Mouse (Mus musculus): ENCODE data around the gene Bzw2. TPM values are rescaled to one million over a fixed set of nuclear protein-coding genes. Genes with fewer than 3 reads are reported as not detected.
A peak's percentile ranks its signal among the peaks of the same experiment; 100 is the strongest.

Bzw2 gene
- polyA plus RNA-seq, 1 experiment = 25.0 TPM

- H3K27ac ChIP-seq (replicated peaks; ENCODE audit: low read depth, low read length) = no peak overlapping the region
- no peaks in the 10 kb centered on the region for H3K4me1 ChIP-seq (ENCODE audit: control insufficient read depth, insufficient read depth, insufficient read length, low read length)
- no peak overlapping the region for H3K4me3 ChIP-seq (ENCODE audit: insufficient read depth, low read depth, low read length)
Observed at GRCm38 (mm10) chr12:36070231-36070630, 87.6 kb downstream of the Bzw2 start.

DNA sequence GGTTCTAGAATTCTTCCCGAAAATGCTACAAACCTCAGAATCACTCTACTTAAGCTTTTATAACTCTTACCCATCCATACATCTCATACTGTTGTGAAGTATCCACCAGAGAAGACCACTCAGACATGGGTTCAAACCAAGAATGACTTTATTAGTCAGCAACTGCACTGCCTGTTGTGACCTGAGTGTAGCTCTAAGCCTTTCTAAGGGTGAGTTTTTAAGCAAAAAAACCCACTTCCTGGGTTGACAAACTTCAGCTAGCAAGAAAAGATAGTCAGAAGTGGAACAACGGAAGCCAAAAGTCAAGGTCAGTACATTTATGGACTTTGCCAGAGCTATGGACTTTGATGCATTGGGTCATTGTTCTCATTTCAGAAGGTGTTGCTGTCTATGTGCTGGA, 90.3 kb downstream of the Bzw2 start:
- Histone ChIP-seq H3K4me1 (ENCODE audit: control insufficient read depth, insufficient read depth, insufficient read length, low read length) (no peaks in the 10 kb centered on the region), H3K4me3 (ENCODE audit: insufficient read depth, low read depth, low read length) (no peak overlapping the region), H3K27ac (replicated peaks; ENCODE audit: low read depth, low read length) (no peak overlapping the region)

DNA sequence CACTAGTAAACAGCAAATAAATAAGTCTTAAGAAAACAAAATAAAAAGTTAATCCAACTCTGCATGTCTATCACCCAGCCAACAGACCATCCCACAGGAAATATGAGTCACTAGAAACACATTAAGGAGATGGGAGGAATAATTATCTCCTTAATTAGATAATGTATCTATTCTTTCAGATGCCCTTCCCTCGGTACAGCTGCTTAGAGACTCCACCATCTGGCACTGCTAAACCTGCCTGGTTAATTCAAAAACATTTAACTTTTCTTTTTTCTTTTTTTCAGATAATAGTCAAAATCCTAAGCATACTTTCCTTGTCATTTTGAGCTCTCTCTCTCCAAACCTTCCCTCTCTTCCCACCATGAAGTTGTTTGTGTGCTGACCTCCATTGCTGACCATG, 92.0 kb downstream of the Bzw2 start:
- Histone ChIP-seq H3K4me3 (ENCODE audit: insufficient read depth, low read depth, low read length) (no peak overlapping the region), H3K4me1 (ENCODE audit: control insufficient read depth, insufficient read depth, insufficient read length, low read length) (no peaks in the 10 kb centered on the region), H3K27ac (replicated peaks; ENCODE audit: low read depth, low read length) (no peak overlapping the region)

- no peaks in the 10 kb centered on the region for H3K4me1 ChIP-seq (ENCODE audit: control insufficient read depth, insufficient read depth, insufficient read length, low read length)
Observed at GRCm38 (mm10) chr12:36057699-36058098, 100.2 kb downstream of the Bzw2 start.

DNA sequence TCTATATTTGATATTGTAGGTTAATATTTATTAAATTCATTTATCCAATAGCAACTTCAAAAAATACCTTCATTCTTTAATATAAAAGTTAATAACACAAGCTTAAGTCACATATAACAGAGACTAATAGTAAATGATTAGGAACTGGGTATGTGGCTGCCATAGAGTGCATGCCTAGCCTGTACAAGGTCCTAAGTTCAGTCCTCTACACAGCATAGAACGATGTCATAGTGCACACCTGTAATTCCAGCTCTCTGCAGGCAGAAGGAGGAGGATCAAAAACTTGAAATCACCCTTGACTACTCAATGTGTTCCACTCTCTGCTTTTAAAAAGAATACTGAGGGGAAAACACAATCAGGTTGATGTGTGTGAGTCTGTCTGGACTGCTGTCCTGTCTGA, 107.6 kb downstream of the Bzw2 start:
- H3K27ac ChIP-seq (replicated peaks; ENCODE audit: low read depth, low read length) = no peak overlapping the region
- H3K4me1 ChIP-seq (ENCODE audit: control insufficient read depth, insufficient read depth, insufficient read length, low read length) = no peaks in the 10 kb centered on the region
- no peak overlapping the region for H3K4me3 ChIP-seq (ENCODE audit: insufficient read depth, low read depth, low read length)

More at GRCm38 (mm10) chr12:36057699-36058098, 100.2 kb downstream of the Bzw2 start:
- Histone ChIP-seq H3K27ac (replicated peaks; ENCODE audit: low read depth, low read length) (no peak overlapping the region), H3K4me3 (ENCODE audit: insufficient read depth, low read depth, low read length) (no peak overlapping the region)

GRCm38 (mm10) chr12:36047593-36047992, 110.3 kb downstream of the Bzw2 start:
- no peak overlapping the region for H3K4me3 ChIP-seq (ENCODE audit: insufficient read depth, low read depth, low read length)
- H3K4me1 ChIP-seq (ENCODE audit: control insufficient read depth, insufficient read depth, insufficient read length, low read length) = no peaks in the 10 kb centered on the region
- no peak overlapping the region for H3K27ac ChIP-seq (replicated peaks; ENCODE audit: low read depth, low read length)

DNA sequence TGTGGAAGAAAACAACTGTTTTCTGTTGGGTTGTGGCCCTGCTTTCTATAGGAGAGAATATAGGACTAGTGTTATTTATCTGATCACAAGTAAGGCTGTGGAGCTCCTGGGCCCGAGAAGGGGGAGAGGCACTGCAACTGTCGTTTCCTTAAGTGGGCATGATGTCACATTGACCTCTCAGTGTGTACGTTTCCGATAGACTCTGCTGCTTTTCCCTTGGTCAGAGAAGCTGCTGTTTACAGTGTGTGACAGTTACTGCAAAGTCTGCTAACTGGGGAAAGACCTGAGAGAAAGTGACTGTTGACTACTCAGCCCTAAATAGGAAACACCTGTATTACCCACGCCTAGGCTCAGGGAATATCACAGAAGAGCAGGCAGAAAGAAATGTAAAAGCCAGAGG, 111.7 kb downstream of the Bzw2 start:
- H3K27ac ChIP-seq (replicated peaks; ENCODE audit: low read depth, low read length) = no peak overlapping the region
- no peak overlapping the region for H3K4me3 ChIP-seq (ENCODE audit: insufficient read depth, low read depth, low read length)
- H3K4me1 ChIP-seq (ENCODE audit: control insufficient read depth, insufficient read depth, insufficient read length, low read length) = no peaks in the 10 kb centered on the region

- Histone ChIP-seq H3K27ac (replicated peaks; ENCODE audit: low read depth, low read length) (no peak overlapping the region), H3K4me3 (ENCODE audit: insufficient read depth, low read depth, low read length) (no peak overlapping the region), H3K4me1 (ENCODE audit: control insufficient read depth, insufficient read depth, insufficient read length, low read length) (no peaks in the 10 kb centered on the region)
Observed at GRCm38 (mm10) chr12:36044691-36045090, 113.2 kb downstream of the Bzw2 start.

DNA sequence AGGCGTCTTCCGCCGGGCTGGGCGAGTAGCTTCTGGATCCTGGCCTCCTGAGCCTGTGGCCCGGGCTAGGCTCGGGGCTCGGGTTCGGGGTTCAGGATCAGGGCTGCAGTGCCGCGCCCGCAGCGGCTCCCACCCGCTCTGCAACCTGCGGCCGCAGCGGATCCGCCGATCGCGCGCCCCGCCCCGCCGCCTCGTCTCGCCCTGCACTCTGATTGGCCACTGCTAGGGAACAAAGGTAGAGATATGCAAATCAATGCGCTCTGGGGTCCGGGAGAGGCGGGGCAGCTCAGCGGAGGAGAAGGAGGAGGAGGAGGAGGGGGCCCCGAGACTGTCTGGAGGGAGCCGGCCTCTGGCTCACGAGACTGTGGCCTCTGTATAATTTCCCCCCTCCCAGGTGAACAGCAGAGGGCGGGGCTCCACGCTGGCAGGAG, 115.5 kb downstream of the Bzw2 start, which contains the start of gene Tspan13:
Gene Tspan13, minus strand, starts transcription at position 153 of the 431 bp plus-strand sequence.
- no peaks in the 10 kb centered on the region for H3K4me1 ChIP-seq (ENCODE audit: control insufficient read depth, insufficient read depth, insufficient read length, low read length)
- H3K27ac ChIP-seq (replicated peaks; ENCODE audit: low read depth, low read length) = peak within 1 kb of the TSS; percentile 97
- H3K4me3 ChIP-seq (ENCODE audit: insufficient read depth, low read depth, low read length) = peak within 1 kb of the TSS; percentile 98

Other genes with a start within 250 kb of the Bzw2 start
- gene Agr3, start 232.5 kb downstream of the Bzw2 start, polyA plus RNA-seq (2012; ENCODE audit: insufficient read depth, insufficient read length, missing spikeins) = not detected in 2 replicates
- not detected in 2 replicates for gene Agr2, start 165.2 kb downstream of the Bzw2 start, polyA plus RNA-seq (2012; ENCODE audit: insufficient read depth, insufficient read length, missing spikeins)
- gene Tspan13, start 115.6 kb downstream of the Bzw2 start, polyA plus RNA-seq (2012; ENCODE audit: insufficient read depth, insufficient read length, missing spikeins) = 20.6 and 41.0 TPM in 2 replicates
- gene Ankmy2, start 966 bp downstream of the Bzw2 start, polyA plus RNA-seq (2012; ENCODE audit: insufficient read depth, insufficient read length, missing spikeins) = 16.4 and 16.6 TPM in 2 replicates
- not detected in 2 replicates for gene Lrrc72, start 95.3 kb upstream of the Bzw2 start, polyA plus RNA-seq (2012; ENCODE audit: insufficient read depth, insufficient read length, missing spikeins)
- 0.59 and 0.63 TPM in 2 replicates for gene Sostdc1, start 156.1 kb upstream of the Bzw2 start, polyA plus RNA-seq (2012; ENCODE audit: insufficient read depth, insufficient read length, missing spikeins)
- 1.9 TPM in 2 replicates for gene Ispd, start 223.4 kb upstream of the Bzw2 start, polyA plus RNA-seq (2012; ENCODE audit: insufficient read depth, insufficient read length, missing spikeins)
- gene D630036H23Rik, start 224.1 kb upstream of the Bzw2 start, polyA plus RNA-seq (2012; ENCODE audit: insufficient read depth, insufficient read length, missing spikeins) = not detected in 2 replicates

All from brown adipose tissue, adult 24 weeks (tissue).